Mouse (Mus musculus): ENCODE measurements at regions not wholly inside any gene's neighbourhood (a gene's known extent, or its start where the extent isn't known, plus 50 kb on each side); places are given as distances from the start of the nearest gene placed in this dataset.
A peak's percentile ranks its signal among the peaks of the same experiment; 100 is the strongest.

DNA sequence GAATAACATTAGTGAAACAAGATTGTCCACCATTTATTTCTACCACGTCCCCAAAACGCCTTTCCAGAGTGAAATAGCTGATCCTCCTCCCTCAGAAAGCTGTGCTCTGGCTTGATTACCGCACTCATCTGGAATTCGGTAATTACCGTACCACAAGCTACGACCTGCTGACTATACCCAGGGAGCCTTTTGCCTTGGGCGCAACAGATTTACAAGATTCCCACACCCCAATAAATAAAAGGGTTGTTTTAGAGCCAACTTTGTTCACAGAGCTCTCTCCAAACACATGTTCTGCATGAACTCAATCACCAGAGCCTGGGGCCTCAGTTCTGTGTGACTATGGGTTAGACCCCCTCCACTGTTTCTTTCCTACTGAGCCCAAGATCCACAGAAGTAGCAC lies 171.1 kb upstream of the Nckap5 start:
- no peak overlapping the region for H3K4me3 ChIP-seq
- no peaks in the 10 kb centered on the region for H3K79me2 ChIP-seq (replicated peaks; ENCODE audit: control insufficient read depth, insufficient read depth, low read length)
- H3K27me3 ChIP-seq (ENCODE audit: control insufficient read depth, insufficient read depth, low read length), result no peaks in the 10 kb centered on the region
- no peak overlapping the region for H3K9ac ChIP-seq (ENCODE audit: low read depth, low read length)
- intact Hi-C loops (cut with DNase I), result no loop called here
- no peaks in the 10 kb centered on the region for H3K4me1 ChIP-seq (ENCODE audit: control insufficient read depth, insufficient read depth, low read length)
- TF ChIP-seq EP300 (IDR thresholded peaks at IDR 0.05; ENCODE audit: insufficient read depth, low read depth, low read length), result no peak
- TF ChIP-seq CTCF (IDR thresholded peaks at IDR 0.05), result no peak
- TF ChIP-seq POLR2A (IDR thresholded peaks at IDR 0.05; ENCODE audit: insufficient read depth, low read depth, low read length), result no peak
- no peak overlapping the region for H3K27ac ChIP-seq
- no peaks in the 10 kb centered on the region for H3K36me3 ChIP-seq (ENCODE audit: control insufficient read depth, insufficient read depth, low read length)
- no peak for DNase-seq
- 77% methylated on average over 7 of the region's 7 CpGs for WGBS

GRCm38 (mm10) chr1:126993061-126993640 lies 162.6 kb upstream of the Nckap5 start:
- Histone ChIP-seq H3K4me3 (no peak overlapping the region), H3K79me2 (replicated peaks; ENCODE audit: control insufficient read depth, insufficient read depth, low read length) (no peaks in the 10 kb centered on the region), H3K9ac (ENCODE audit: low read depth, low read length) (no peak overlapping the region), H3K27ac (no peak overlapping the region), H3K36me3 (ENCODE audit: control insufficient read depth, insufficient read depth, low read length) (no peaks in the 10 kb centered on the region), H3K4me1 (ENCODE audit: control insufficient read depth, insufficient read depth, low read length) (no peaks in the 10 kb centered on the region), H3K27me3 (ENCODE audit: control insufficient read depth, insufficient read depth, low read length) (no peaks in the 10 kb centered on the region)
- intact Hi-C loops (cut with DNase I), result loop anchor here (5.0 kb wide), 2 partner anchors 701 to 1386 kb away; no protein-coding TSS in a partner anchor
- peak in 1 of 2 experiments; percentile 18 for DNase-seq
- WGBS, result 81% methylated on average over 1 of the region's 1 CpGs
- TF ChIP-seq POLR2A (IDR thresholded peaks at IDR 0.05; ENCODE audit: insufficient read depth, low read depth, low read length) (no peak), CTCF (IDR thresholded peaks at IDR 0.05) (peak; percentile 83)

DNA sequence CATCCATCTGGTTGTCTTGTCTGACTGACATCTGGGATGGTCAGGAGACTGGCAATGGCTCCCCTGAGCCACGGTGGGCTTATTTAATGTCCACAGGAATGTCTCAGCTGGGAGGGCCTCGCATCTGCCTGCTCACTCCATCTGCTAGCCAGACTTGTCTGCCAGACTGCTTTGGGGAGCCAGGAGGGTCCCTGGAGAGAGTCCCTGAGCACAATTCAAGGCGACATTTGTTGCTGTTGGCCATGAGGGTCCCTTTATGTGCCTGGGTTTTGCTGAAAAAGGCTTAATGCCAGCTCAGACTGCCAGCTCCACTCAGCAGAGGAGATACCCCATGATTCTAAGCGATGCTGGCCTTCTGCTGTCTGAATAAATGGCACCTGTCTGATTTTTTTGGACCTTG lies 161.8 kb upstream of the Nckap5 start:
- Histone ChIP-seq H3K27ac (no peak overlapping the region), H3K4me3 (no peak overlapping the region), H3K27me3 (ENCODE audit: control insufficient read depth, insufficient read depth, low read length) (no peaks in the 10 kb centered on the region), H3K9ac (ENCODE audit: low read depth, low read length) (no peak overlapping the region), H3K36me3 (ENCODE audit: control insufficient read depth, insufficient read depth, low read length) (no peaks in the 10 kb centered on the region), H3K79me2 (replicated peaks; ENCODE audit: control insufficient read depth, insufficient read depth, low read length) (no peaks in the 10 kb centered on the region), H3K4me1 (ENCODE audit: control insufficient read depth, insufficient read depth, low read length) (no peaks in the 10 kb centered on the region)
- DNase-seq, result no peak
- TF ChIP-seq POLR2A (IDR thresholded peaks at IDR 0.05; ENCODE audit: insufficient read depth, low read depth, low read length), result no peak
- no peak for TF ChIP-seq CTCF (IDR thresholded peaks at IDR 0.05)
- no peak for TF ChIP-seq EP300 (IDR thresholded peaks at IDR 0.05; ENCODE audit: insufficient read depth, low read depth, low read length)
- intact Hi-C loops (cut with DNase I), result loop anchor here (5.0 kb wide), 2 partner anchors 700 to 1385 kb away; no protein-coding TSS in a partner anchor
- WGBS, result 47% methylated on average over 4 of the region's 4 CpGs

DNA sequence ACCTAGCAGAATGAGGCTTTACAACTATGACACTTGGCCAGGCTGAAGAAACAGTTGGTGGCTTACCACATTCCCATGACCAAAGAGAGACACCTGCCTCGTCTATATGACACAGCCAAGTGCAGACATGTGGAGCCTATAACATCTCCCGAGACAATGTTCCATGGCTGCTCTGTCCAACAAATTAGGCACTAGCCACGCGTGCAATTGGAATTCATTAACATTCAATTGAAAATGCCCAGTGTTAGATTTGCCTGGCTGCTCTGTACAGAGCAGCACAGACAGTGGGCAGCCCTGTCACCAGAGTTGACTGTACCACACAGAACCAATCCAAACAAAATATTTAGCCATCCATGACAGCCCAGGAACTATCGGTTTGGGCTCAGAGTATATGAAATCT lies 152.2 kb upstream of the Nckap5 start:
- Histone ChIP-seq H3K36me3 (ENCODE audit: control insufficient read depth, insufficient read depth, low read length) (no peaks in the 10 kb centered on the region), H3K27me3 (ENCODE audit: control insufficient read depth, insufficient read depth, low read length) (no peaks in the 10 kb centered on the region), H3K79me2 (replicated peaks; ENCODE audit: control insufficient read depth, insufficient read depth, low read length) (no peaks in the 10 kb centered on the region), H3K27ac (no peak overlapping the region), H3K9ac (ENCODE audit: low read depth, low read length) (no peak overlapping the region), H3K4me3 (no peak overlapping the region), H3K4me1 (ENCODE audit: control insufficient read depth, insufficient read depth, low read length) (no peaks in the 10 kb centered on the region)
- intact Hi-C loops (cut with DNase I), result no loop called here
- DNase-seq, result no peak
- WGBS, result 84% methylated on average over 5 of the region's 5 CpGs
- no peak for TF ChIP-seq EP300 (IDR thresholded peaks at IDR 0.05; ENCODE audit: insufficient read depth, low read depth, low read length)
- TF ChIP-seq CTCF (IDR thresholded peaks at IDR 0.05), result no peak
- no peak for TF ChIP-seq POLR2A (IDR thresholded peaks at IDR 0.05; ENCODE audit: insufficient read depth, low read depth, low read length)

DNA sequence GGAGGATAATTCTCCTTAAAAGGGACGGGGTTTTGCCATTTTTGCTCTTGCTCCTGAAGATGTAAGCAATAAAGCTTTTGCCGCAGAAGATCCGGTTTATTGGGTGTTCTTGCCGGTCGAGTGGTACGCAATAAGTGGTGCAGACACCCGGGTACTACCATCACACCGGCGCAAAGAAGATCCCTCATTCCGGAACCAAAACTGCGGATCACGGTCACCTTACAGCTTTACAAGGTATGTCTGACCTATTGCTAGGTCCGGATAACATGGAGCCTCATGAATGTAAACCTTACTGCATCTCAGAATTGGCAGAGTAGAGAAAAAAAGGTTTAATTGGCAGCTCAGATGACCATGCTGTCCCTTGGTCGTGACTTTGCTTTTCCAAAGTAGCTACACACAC lies 149.7 kb upstream of the Nckap5 start:
- TF ChIP-seq POLR2A (IDR thresholded peaks at IDR 0.05; ENCODE audit: insufficient read depth, low read depth, low read length), result no peak
- no peak for TF ChIP-seq EP300 (IDR thresholded peaks at IDR 0.05; ENCODE audit: insufficient read depth, low read depth, low read length)
- no peak for TF ChIP-seq CTCF (IDR thresholded peaks at IDR 0.05)
- Histone ChIP-seq H3K27ac (no peak overlapping the region), H3K4me3 (no peak overlapping the region), H3K27me3 (ENCODE audit: control insufficient read depth, insufficient read depth, low read length) (no peaks in the 10 kb centered on the region), H3K36me3 (ENCODE audit: control insufficient read depth, insufficient read depth, low read length) (no peaks in the 10 kb centered on the region), H3K9ac (ENCODE audit: low read depth, low read length) (no peak overlapping the region), H3K4me1 (ENCODE audit: control insufficient read depth, insufficient read depth, low read length) (no peaks in the 10 kb centered on the region), H3K79me2 (replicated peaks; ENCODE audit: control insufficient read depth, insufficient read depth, low read length) (no peaks in the 10 kb centered on the region)
- intact Hi-C loops (cut with DNase I), result no loop called here
- WGBS, result 92% methylated on average over 14 of the region's 14 CpGs
- no peak for DNase-seq

DNA sequence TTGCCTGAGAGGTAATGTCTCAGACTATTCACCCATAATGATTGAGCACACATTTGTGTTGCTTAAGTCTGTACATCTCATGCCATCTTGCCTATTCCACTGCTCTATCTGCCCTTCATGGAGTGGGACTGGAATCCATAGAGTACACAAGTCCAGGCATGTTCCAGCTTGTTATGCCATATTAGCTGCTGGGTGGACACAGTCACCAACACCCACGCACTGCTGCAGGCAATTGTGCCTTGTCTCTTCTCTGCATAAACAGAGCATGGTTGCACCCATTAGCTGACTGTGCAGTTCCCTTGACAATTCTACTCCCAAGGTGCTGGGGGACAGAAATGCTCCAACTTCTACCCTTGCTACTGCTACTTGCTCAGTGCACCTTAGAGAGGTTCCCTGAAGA lies 143.3 kb upstream of the Nckap5 start:
- H3K27me3 ChIP-seq (ENCODE audit: control insufficient read depth, insufficient read depth, low read length), result no peaks in the 10 kb centered on the region
- no peaks in the 10 kb centered on the region for H3K79me2 ChIP-seq (replicated peaks; ENCODE audit: control insufficient read depth, insufficient read depth, low read length)
- no peak for TF ChIP-seq EP300 (IDR thresholded peaks at IDR 0.05; ENCODE audit: insufficient read depth, low read depth, low read length)
- no peak for TF ChIP-seq CTCF (IDR thresholded peaks at IDR 0.05)
- no peak for TF ChIP-seq POLR2A (IDR thresholded peaks at IDR 0.05; ENCODE audit: insufficient read depth, low read depth, low read length)
- 86% methylated on average over 1 of the region's 1 CpGs for WGBS
- intact Hi-C loops (cut with DNase I), result no loop called here
- H3K4me3 ChIP-seq, result no peak overlapping the region
- no peaks in the 10 kb centered on the region for H3K36me3 ChIP-seq (ENCODE audit: control insufficient read depth, insufficient read depth, low read length)
- no peaks in the 10 kb centered on the region for H3K4me1 ChIP-seq (ENCODE audit: control insufficient read depth, insufficient read depth, low read length)
- DNase-seq, result no peak
- H3K27ac ChIP-seq, result no peak overlapping the region
- no peak overlapping the region for H3K9ac ChIP-seq (ENCODE audit: low read depth, low read length)
